Mouse (Mus musculus) MEL (cell line): ENCODE measurements around the gene Galt.

ENCODE experiments used
- CTCF ChIP-seq, 3 experiments: IDR thresholded peaks in 2 of 3; conservative IDR thresholded peaks in 1 of 3; 2 replicates each; pipeline ENCODE4 v1.5.1; 2011 to 2012; ENCODE audit warnings: low read length in 3 of 3, low read depth in 2 of 3, mild to moderate bottlenecking in 2 of 3, improper control_type of control experiment in 1 of 3, inconsistent platforms in 1 of 3, mixed read lengths in 1 of 3, moderate library complexity in 1 of 3; ENCODE audit not compliant: control insufficient read depth in 1 of 3, insufficient read depth in 1 of 3, poor library complexity in 1 of 3, severe bottlenecking in 1 of 3
- GATA1 ChIP-seq: IDR thresholded peaks from 2 replicates; pipeline ENCODE4 v1.6.1; 2011; ENCODE audit warnings: low read depth, low read length, improper control_type of control experiment
- HCFC1 ChIP-seq: IDR thresholded peaks from 2 replicates; pipeline ENCODE4 v1.6.1; 2012; ENCODE audit warnings: low read depth, mild to moderate bottlenecking, inconsistent platforms, low read length, improper control_type of control experiment, moderate library complexity
- POLR2AphosphoS5 ChIP-seq: IDR thresholded peaks from 2 replicates; pipeline ENCODE4 v1.6.1; 2012; ENCODE audit warnings: low read depth, borderline replicate concordance, mild to moderate bottlenecking, inconsistent platforms, low read length, moderate library complexity, mixed read lengths

- TF ChIP-seq HCFC1 (peak; percentile 65), GATA1 (0 out of 2 replicates have a peak, but pooled peaks have one; percentile 5), CTCF (IDR thresholded peaks at IDR 0.05 in 2 of 3, conservative IDR thresholded peaks at IDR 0.05 in 1 of 3; ENCODE audit: control insufficient read depth in 1 of 3, insufficient read depth in 1 of 3, low read depth in 2 of 3, low read length in 3 of 3, poor library complexity in 1 of 3, severe bottlenecking in 1 of 3) (peak in 2 of 3 experiments; percentile 8 to 9; a peak in 2 of 6 replicates), POLR2AphosphoS5 (no peak)
These were observed 41.6 kb upstream of the Galt start, which contains the start of gene Rpp25l for GRCm38 (mm10) chr4:41713197-41714067.
